Mouse (Mus musculus) myocyte (in vitro differentiated cells): ENCODE measurements around the gene Angptl6.

Experiments used
- E2F4 ChIP-seq: IDR thresholded peaks from one replicate; pipeline ENCODE4 v1.6.1; 2011; ENCODE audit warnings: mild to moderate bottlenecking, control low read depth, moderate library complexity; ENCODE audit not compliant: insufficient read depth
- MAX ChIP-seq: IDR thresholded peaks from one replicate; pipeline ENCODE4 v1.6.1; 2011; ENCODE audit warnings: low read depth, mild to moderate bottlenecking, control low read depth
- MYOD1 ChIP-seq, 3 experiments: IDR thresholded peaks; one replicate each; pipeline ENCODE4 v1.6.1; 2011; ENCODE audit warnings: control low read depth in 2 of 3, low read depth in 2 of 3, mild to moderate bottlenecking in 2 of 3, moderate library complexity in 1 of 3; ENCODE audit not compliant: insufficient read length in 2 of 3, control insufficient read depth in 1 of 3
- MYOG ChIP-seq, 3 experiments: IDR thresholded peaks; one replicate each; pipeline ENCODE4 v1.6.1; 2011; ENCODE audit warnings: control low read depth in 2 of 3, low read depth in 2 of 3, mild to moderate bottlenecking in 2 of 3; ENCODE audit not compliant: insufficient read length in 2 of 3, control insufficient read depth in 1 of 3, insufficient read depth in 1 of 3
- POLR2A ChIP-seq: IDR thresholded peaks from one replicate; pipeline ENCODE4 v1.6.1; 2011; ENCODE audit warnings: low read depth, mild to moderate bottlenecking, control low read depth, moderate library complexity; ENCODE audit not compliant: insufficient read length
- USF1 ChIP-seq: IDR thresholded peaks from one replicate; pipeline ENCODE4 v1.6.1; 2011; ENCODE audit warnings: low read depth, mild to moderate bottlenecking, control low read depth, moderate library complexity

- no peak for TF ChIP-seq POLR2A
- TF ChIP-seq USF1, result no peak
- no peak for TF ChIP-seq MYOG (IDR thresholded peaks at IDR 0.05; ENCODE audit: control insufficient read depth in 1 of 3, insufficient read depth in 1 of 3, insufficient read length in 2 of 3, low read depth in 2 of 3)
- no peak for TF ChIP-seq MAX
- TF ChIP-seq E2F4, result no peak
- no peak for TF ChIP-seq MYOD1 (IDR thresholded peaks at IDR 0.05; ENCODE audit: control insufficient read depth in 1 of 3, insufficient read length in 2 of 3, low read depth in 2 of 3)
Measured at GRCm38 (mm10) chr9:20872991-20873390, 6.5 kb downstream of the Angptl6 start.
